Mouse (Mus musculus) liver, embryonic 15.5 days (tissue): ENCODE results near the gene Brf1. TPM values are rescaled to one million over a fixed set of nuclear protein-coding genes. Genes with fewer than 3 reads are reported as not detected.

Experiments
- ATAC-seq: fragments of 200-750 bp; cut with Nextera tagmentation; 2 replicates; pipeline ENCODE4 v1.8.0; 2017; ENCODE audit warnings: moderate number of reproducible peaks, mild to moderate bottlenecking, moderate library complexity; ENCODE audit not compliant: insufficient read depth
- H3K27ac ChIP-seq: fragments of 300-500 bp; sonication (generic); replicated peaks from 2 replicates; pipeline ENCODE4 v1.5.1; 2015; ENCODE audit warnings: mild to moderate bottlenecking, inconsistent platforms
- H3K27me3 ChIP-seq: fragments of 300-500 bp; sonication (generic); 2 replicates; pipeline ENCODE4 v1.6.1; 2015; ENCODE audit warnings: mild to moderate bottlenecking, inconsistent platforms
- H3K36me3 ChIP-seq: fragments of 300-500 bp; sonication (generic); replicated peaks from 2 replicates; pipeline ENCODE4 v1.6.1; 2015; ENCODE audit warnings: moderate library complexity, mild to moderate bottlenecking, inconsistent platforms
- H3K4me1 ChIP-seq: fragments of 300-500 bp; sonication (generic); replicated peaks from 2 replicates; pipeline ENCODE4 v1.6.1; 2015; ENCODE audit warnings: inconsistent platforms
- H3K4me2 ChIP-seq: fragments of 300-500 bp; sonication (generic); 2 replicates; pipeline ENCODE4 v1.6.1; 2015; ENCODE audit warnings: moderate library complexity, mild to moderate bottlenecking, inconsistent platforms
- H3K4me3 ChIP-seq: fragments of 300-500 bp; sonication (generic); replicated peaks from 2 replicates; pipeline ENCODE4 v1.5.1; 2015; ENCODE audit warnings: mild to moderate bottlenecking, inconsistent platforms
- H3K9ac ChIP-seq: fragments of 300-500 bp; sonication (generic); 2 replicates; pipeline ENCODE4 v1.6.1; 2015; ENCODE audit warnings: moderate library complexity, mild to moderate bottlenecking, inconsistent platforms
- H3K9me3 ChIP-seq: fragments of 300-500 bp; sonication (generic); replicated peaks from 2 replicates; pipeline ENCODE4 v1.6.1; 2016; ENCODE audit warnings: inconsistent platforms
- WGBS: fragments of 180-500 bp; shearing (Covaris S2); methylation state at CpG from one replicate; pipeline ENCODE4 v1.1.7; 2015; ENCODE audit warnings: mixed read lengths; ENCODE audit not compliant: insufficient replicate concordance; 5-methylcytosine and 5-hydroxymethylcytosine counted together
- polyA plus RNA-seq: library from polyadenylated mRNA; unstranded; fragments of >200 nt; fragmentation: Nextera tagmentation; extraction: Ambion mirVana; gene quantifications from 2 replicates; pipeline ENCODE4 v1.2.1, GENCODE M21; 2015

The Brf1 gene
- polyA plus RNA-seq, 1 experiment from 2014 or later = 26.3 TPM

GRCm38 (mm10) chr12:112951150-112951842 lies 49.2 kb downstream of the Brf1 start:
- H3K9me3 ChIP-seq = no peaks in the 10 kb centered on the region
- H3K27ac ChIP-seq = no peak overlapping the region
- H3K4me1 ChIP-seq = peaks cover 22% of the 10 kb centered on the region
- no peak for ATAC-seq
- H3K4me2 ChIP-seq = 0 out of 2 replicates have a peak overlapping the region, but pooled peaks have one; percentile 95
- H3K9ac ChIP-seq = no peak overlapping the region
- no peak overlapping the region for H3K4me3 ChIP-seq
- WGBS = 12% methylated on average over 7 of the region's 7 CpGs
- peaks cover 65% of the 10 kb centered on the region for H3K27me3 ChIP-seq
- no peaks in the 10 kb centered on the region for H3K36me3 ChIP-seq

DNA sequence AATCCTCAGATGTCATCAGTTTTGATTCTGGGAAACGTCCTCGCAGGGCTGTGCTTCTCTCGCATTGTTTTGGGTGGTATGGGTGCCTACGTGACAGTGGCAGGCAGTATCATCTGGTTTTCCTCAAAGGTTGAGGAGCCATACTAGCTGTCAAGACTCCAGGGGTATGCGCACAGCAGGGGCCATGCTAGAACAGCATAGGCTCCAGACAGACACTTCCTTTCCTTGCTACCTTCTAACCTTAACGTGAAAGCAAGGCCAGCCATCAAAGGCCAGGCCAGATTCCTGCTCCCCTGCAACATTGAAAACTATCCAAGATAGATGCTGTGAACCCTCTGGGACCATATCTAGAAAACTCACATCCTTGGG lies 49.8 kb downstream of the Brf1 start:
- Histone ChIP-seq H3K4me1 (peaks cover 22% of the 10 kb centered on the region), H3K36me3 (no peaks in the 10 kb centered on the region), H3K27ac (no peak overlapping the region), H3K27me3 (peaks cover 67% of the 10 kb centered on the region), H3K4me2 (peak overlapping the region; percentile 95), H3K9me3 (no peaks in the 10 kb centered on the region), H3K9ac (no peak overlapping the region; the same call in 1 of the 2 replicates), H3K4me3 (peak overlapping the region; percentile 58)
- no peak for ATAC-seq
- WGBS = 16% methylated on average over 6 of the region's 6 CpGs

DNA sequence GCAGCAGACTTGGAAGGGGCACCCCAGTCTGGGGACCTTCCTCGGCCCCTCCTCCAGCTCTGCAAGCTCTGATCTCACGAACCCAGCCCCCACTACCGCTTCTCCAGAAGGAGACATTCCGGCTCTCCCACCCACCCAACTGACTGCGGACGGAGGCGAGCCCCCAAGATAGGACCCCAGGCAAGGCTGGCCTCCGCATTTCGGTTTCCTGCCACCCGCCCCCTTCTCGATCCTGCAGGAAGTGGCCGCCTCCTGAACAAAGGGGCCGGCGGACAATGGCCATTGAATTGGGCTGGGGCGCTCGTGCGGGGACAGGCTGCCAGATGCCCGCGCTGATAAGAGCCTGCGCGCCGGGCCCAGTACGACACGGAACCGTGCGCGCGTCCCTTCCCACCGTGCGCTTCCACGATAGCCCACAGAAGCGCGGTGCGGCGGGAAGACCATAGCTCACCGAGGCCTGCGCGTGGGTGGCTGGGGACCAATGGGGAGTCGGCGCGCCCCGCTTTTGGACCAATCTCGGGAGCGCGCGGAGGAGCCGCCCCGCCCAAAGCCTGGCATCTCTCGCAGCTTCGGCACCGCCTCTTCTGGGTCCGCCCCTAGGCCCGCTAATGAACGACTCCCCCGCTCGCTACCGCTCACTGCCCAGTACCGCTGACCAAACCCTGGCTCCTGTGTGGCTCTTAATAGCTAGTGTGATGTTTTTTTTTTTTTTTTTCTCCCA lies 50.3 kb downstream of the Brf1 start:
- peak; percentile 80 for ATAC-seq
- peaks cover 69% of the 10 kb centered on the region for H3K27me3 ChIP-seq
- no peaks in the 10 kb centered on the region for H3K9me3 ChIP-seq
- H3K9ac ChIP-seq = peak overlapping the region; percentile 45
- H3K36me3 ChIP-seq = no peaks in the 10 kb centered on the region
- peak overlapping the region; percentile 95 for H3K4me2 ChIP-seq
- peaks cover 20% of the 10 kb centered on the region for H3K4me1 ChIP-seq
- under 1% methylated on average over 58 of the region's 58 CpGs for WGBS
- H3K27ac ChIP-seq = no peak overlapping the region; the same call in 1 of the 2 replicates
- H3K4me3 ChIP-seq = peak overlapping the region; percentile 58

GRCm38 (mm10) chr12:112947307-112947706 lies 53.2 kb downstream of the Brf1 start:
- Histone ChIP-seq H3K4me3 (no peak overlapping the region), H3K27ac (no peak overlapping the region), H3K4me1 (peaks cover 26% of the 10 kb centered on the region), H3K9ac (no peak overlapping the region), H3K4me2 (no peak overlapping the region), H3K36me3 (no peaks in the 10 kb centered on the region), H3K27me3 (peaks cover 56% of the 10 kb centered on the region), H3K9me3 (no peaks in the 10 kb centered on the region)
- WGBS = 18% methylated on average over 4 of the region's 4 CpGs
- no peak for ATAC-seq

- Histone ChIP-seq H3K9ac (no peak overlapping the region), H3K4me2 (no peak overlapping the region), H3K4me1 (peaks cover 20% of the 10 kb centered on the region), H3K36me3 (no peaks in the 10 kb centered on the region), H3K4me3 (no peak overlapping the region), H3K9me3 (no peaks in the 10 kb centered on the region), H3K27ac (no peak overlapping the region), H3K27me3 (peaks cover 24% of the 10 kb centered on the region)
- 67% methylated on average over 2 of the region's 2 CpGs for WGBS
- no peak for ATAC-seq
Observed at GRCm38 (mm10) chr12:112943669-112944068, 56.8 kb downstream of the Brf1 start.

DNA sequence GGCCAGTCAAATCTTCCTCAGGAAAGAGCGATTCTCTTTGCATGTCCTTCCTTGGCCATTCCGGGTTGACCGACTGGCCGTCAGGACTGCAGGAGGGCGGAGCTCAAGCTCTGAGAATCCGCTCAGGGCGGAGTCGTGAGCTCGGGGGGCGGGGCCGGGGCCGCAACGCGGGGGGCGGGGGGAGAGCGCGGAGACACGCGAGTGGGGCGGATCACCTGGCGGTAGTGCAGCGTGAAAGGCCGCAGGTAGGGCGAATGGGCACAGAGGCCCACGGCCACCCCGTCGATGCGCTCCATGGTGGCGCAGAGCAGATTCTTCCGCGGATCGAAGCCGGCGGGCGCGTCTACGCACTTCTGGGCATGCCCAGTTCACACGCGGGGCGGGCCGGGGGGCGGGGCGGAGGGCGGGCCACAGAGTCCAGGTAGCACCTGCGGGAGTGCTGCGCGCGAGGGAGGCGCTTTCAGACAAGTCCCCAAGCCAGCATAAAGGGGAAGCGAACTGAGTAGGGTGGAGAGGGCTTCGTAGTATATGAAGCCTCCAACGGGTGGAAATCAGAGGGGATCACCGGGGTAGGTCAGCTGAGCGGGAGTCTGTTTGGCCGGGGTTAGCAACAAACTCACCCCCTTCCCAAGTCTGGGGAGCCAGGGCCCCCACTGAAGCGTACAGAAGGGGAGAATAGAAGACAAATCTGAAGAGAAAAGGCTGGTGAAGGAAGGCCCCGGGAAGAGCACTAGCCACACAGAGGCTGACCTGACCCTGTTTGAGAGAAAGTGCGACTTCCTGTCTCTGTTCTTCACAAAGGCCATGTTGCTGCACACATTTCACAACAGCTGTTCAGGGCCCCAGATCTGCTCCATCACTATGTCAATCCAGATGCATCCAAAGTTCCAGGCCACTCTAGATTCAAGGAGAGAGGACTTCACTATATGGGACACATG lies 58.5 kb downstream of the Brf1 start, which contains the start of gene Nudt14:
Gene Nudt14, minus strand, starts transcription at position 349 of the 938 bp plus-strand sequence.
- H3K36me3 ChIP-seq = no peaks in the 10 kb centered on the region
- H3K4me1 ChIP-seq = peaks cover 20% of the 10 kb centered on the region
- H3K4me2 ChIP-seq = peak within 1 kb of the TSS; percentile 78
- no peaks in the 10 kb centered on the region for H3K9me3 ChIP-seq
- peak within 1 kb of the TSS; percentile 83 for H3K4me3 ChIP-seq
- H3K27me3 ChIP-seq = 0 out of 2 replicates have a peak, but pooled peaks cover 9% of the 10 kb centered on the region
- peak within 1 kb of the TSS; percentile 66 for H3K9ac ChIP-seq
- ATAC-seq = peak; percentile 88
- WGBS = 1% methylated on average over 57 of the region's 58 CpGs
- peak within 1 kb of the TSS; percentile 69 for H3K27ac ChIP-seq

DNA sequence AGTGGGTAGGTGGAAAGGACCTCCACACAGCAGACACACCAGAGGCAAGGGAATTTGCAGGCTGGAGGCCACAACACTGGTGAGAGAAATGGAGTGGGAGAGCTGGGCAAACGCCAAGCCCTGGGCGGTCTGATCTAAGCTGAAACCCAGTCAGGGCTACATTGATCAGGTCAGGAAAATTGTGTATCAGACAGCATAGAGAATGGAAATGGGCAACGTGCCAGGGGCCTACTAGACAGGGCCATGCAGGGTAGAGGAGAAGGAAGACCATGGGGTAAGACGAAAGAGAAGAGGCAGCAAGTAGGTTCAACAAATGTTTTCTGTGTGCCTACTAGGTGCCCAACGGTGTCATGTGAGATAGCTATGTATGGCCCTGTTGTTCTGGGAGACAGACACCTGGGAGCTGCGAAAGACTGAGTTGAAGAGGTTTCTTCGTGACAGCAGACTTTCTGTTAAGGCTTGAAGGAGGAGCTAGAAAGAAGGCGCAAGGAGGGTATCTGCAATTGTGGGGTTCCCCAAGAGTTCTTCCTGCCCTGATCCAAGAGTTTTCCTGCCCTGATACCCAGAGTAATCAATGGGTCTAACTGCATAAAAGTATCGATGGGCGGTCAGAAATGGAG lies 59.2 kb downstream of the Brf1 start:
- Histone ChIP-seq H3K27me3 (0 out of 2 replicates have a peak, but pooled peaks cover 8% of the 10 kb centered on the region), H3K4me3 (peak overlapping the region; percentile 83), H3K36me3 (no peaks in the 10 kb centered on the region), H3K9me3 (no peaks in the 10 kb centered on the region), H3K9ac (peak overlapping the region; percentile 66), H3K27ac (no peak overlapping the region), H3K4me1 (peaks cover 20% of the 10 kb centered on the region), H3K4me2 (peak overlapping the region; percentile 78)
- no peak for ATAC-seq
- 36% methylated on average over 10 of the region's 10 CpGs for WGBS

DNA sequence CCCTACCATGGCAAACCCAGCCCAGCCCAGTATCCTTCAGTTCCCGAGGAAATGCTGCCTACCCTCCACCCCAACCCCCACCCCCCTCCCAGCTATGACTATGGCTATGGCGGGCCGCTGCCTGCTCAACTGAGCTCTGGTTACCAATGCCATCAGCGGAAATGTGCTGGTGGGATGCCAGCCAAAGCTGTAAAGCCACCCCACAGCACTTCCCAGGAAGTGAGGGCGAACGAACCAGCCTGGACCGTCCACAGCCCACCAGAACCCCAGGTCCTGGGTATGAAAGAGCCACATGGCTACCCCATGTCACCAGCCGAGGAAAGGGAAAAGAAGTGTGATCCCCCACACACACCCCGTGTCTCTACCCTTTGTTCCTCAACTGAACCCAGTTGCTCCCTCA lies 59.8 kb downstream of the Brf1 start:
- H3K4me3 ChIP-seq = no peak overlapping the region
- no peak overlapping the region for H3K27ac ChIP-seq
- 74% methylated on average over 9 of the region's 9 CpGs for WGBS
- no peak overlapping the region for H3K4me2 ChIP-seq
- ATAC-seq = no peak
- no peaks in the 10 kb centered on the region for H3K9me3 ChIP-seq
- no peaks in the 10 kb centered on the region for H3K36me3 ChIP-seq
- H3K4me1 ChIP-seq = peaks cover 20% of the 10 kb centered on the region
- no peak overlapping the region for H3K9ac ChIP-seq
- H3K27me3 ChIP-seq = 0 out of 2 replicates have a peak, but pooled peaks cover 6% of the 10 kb centered on the region

DNA sequence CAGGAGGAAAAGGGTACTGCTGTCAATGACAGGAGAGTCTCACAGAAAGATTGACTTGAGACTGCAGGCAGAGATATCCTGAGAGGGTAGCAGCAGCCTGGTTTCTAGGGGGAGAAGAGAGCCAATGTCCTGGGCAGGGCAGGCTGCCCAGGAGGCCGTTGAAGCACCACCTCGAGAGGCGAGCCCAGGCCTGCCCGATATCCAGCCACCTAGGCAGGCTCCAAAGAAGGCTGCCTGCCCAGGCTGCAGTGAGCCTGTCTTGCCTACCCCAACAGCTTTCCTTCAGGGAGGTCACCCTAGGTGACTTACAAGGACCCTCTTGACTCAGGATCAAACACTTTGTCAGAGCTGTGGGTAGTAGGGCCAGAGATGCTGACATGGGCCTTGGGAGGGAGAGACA lies 60.3 kb downstream of the Brf1 start:
- Histone ChIP-seq H3K4me3 (no peak overlapping the region), H3K9ac (no peak overlapping the region), H3K36me3 (no peaks in the 10 kb centered on the region), H3K27me3 (0 out of 2 replicates have a peak, but pooled peaks cover 5% of the 10 kb centered on the region), H3K4me1 (peaks cover 20% of the 10 kb centered on the region), H3K27ac (no peak overlapping the region), H3K4me2 (no peak overlapping the region), H3K9me3 (no peaks in the 10 kb centered on the region)
- 73% methylated on average over 4 of the region's 4 CpGs for WGBS
- ATAC-seq = no peak

DNA sequence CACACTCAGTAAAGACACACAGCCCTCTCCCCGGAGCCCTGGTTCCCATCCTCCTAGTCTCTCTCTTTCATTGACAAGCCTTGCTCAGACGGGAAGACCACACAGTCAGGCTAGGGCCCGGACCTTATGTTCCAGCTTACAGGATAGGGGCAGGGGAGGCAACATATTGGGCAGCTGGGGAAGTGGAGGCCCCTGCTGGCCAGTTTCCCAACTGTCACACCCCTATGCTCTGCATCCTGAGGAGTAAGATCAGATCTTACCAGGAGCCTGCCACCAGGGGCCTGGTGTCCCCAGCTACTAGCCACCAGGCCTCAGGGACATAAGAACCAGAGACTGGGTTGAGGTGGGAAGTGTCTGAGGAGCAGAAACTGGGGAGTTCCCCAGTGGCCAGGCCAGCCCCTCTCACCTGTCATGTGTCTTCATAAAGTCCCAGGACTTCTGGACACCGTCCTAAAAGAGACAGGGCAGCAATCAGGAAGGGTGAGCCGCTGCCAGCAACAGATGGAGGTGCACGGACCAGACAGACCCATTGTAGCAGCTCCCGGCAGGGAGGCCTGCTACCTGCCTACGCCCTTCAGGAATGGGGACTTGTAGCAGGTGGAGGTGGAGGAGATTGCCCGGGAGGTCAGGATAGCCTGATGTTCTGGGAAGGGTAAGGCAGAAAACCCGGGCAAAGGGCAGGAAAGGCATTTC lies 61.5 kb downstream of the Brf1 start:
- Histone ChIP-seq H3K27ac (no peak overlapping the region), H3K9ac (no peak overlapping the region), H3K4me1 (peaks cover 20% of the 10 kb centered on the region), H3K27me3 (0 out of 2 replicates have a peak, but pooled peaks cover 5% of the 10 kb centered on the region), H3K9me3 (no peaks in the 10 kb centered on the region), H3K36me3 (no peaks in the 10 kb centered on the region), H3K4me3 (no peak overlapping the region), H3K4me2 (no peak overlapping the region)
- 64% methylated on average over 10 of the region's 10 CpGs for WGBS
- no peak for ATAC-seq
